Mouse (Mus musculus): ENCODE results near the gene Cfap45. TPM values are rescaled to one million over a fixed set of nuclear protein-coding genes. Genes with fewer than 3 reads are reported as not detected.

The Cfap45 gene
- total and polyA plus RNA-seq, 3 experiments: 0.40 TPM; not detected in 2

DNA sequence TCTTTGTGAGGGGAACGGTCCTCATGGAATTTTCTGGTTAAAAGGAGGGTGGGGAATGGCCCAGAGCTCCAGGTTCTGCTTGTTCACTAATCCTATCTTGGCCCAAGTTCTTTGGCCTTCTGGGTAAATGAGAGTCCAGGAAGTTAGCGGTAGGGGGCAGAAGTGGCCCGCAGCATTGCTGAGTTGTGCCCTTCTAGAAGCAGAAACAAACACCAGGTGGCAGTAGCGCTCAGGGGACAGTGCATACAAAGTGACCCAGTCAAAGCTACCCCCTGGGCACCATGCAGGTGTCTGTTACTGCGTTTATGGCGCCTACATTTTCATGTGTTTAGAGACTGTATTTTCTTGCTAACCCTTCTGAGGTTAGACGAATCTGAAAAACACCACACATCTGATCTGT, 8.1 kb downstream of the Cfap45 start (continued):
- no peak for TF ChIP-seq TCF12 (IDR thresholded peaks at IDR 0.05; ENCODE audit: low read depth, low read length)
- no peak for TF ChIP-seq ZNF384 (IDR thresholded peaks at IDR 0.05; ENCODE audit: low read depth, low read length)
- TF ChIP-seq ZKSCAN1 (IDR thresholded peaks at IDR 0.05; ENCODE audit: low read depth, low read length): no peak
- TF ChIP-seq MAZ (IDR thresholded peaks at IDR 0.05; ENCODE audit: low read depth, low read length): no peak
- TF ChIP-seq MAFK (IDR thresholded peaks at IDR 0.05; ENCODE audit: borderline replicate concordance, low read depth, low read length): no peak
- no peak for TF ChIP-seq EP300 (IDR thresholded peaks at IDR 0.05; ENCODE audit: low read depth in 1 of 2, low read length in 2 of 2)
- peak; percentile 70 for TF ChIP-seq ZC3H11A (IDR thresholded peaks at IDR 0.05; ENCODE audit: low read depth, low read length)
- no peak for TF ChIP-seq POLR2AphosphoS2 (IDR thresholded peaks at IDR 0.05; ENCODE audit: low read length)
- TF ChIP-seq POLR2AphosphoS5 (IDR thresholded peaks at IDR 0.05; ENCODE audit: borderline replicate concordance, low read depth, low read length): no peak
- no peak for TF ChIP-seq MEF2A (IDR thresholded peaks at IDR 0.05; ENCODE audit: extremely low read depth, insufficient replicate concordance, low read depth, low read length, poor library complexity, severe bottlenecking)

DNA sequence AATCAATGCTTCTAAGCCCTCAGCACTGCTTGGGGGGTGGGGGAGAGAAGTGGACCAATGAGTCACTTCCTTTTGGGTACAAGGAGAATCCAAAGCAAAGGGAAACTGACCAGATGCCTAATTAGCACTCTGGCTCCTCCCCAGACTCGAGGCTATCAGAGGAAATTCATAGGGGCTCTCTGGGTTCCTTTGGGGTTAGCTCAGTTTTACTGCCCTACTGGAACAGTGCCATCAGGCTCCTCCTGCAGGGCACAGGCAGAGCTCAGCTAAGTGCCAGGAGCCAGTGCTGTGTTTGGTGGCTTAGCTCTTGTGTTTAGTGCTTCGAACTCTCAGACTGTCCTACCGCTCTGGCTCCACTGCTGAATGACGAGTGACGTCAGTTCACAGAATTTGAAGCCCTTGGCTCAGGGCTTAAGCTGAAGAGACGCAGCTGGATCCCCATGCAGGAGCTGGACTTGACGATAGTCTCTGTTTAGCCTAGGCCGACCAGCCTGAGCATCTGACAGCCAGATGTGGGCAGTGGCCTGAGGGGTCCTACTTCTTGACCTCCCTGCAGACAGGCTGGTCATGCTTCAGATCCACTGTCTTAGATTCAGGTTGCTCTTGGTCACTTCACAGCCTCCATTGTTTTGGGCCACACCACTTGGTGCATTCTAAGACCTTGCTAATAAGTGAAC, 10.1 kb downstream of the Cfap45 start:
- H3K9ac ChIP-seq (ENCODE audit: control insufficient read depth, low read depth, low read length, poor library complexity, severe bottlenecking): no peak overlapping the region
- peaks cover 3 to 15% of the 10 kb centered on the region in 2 experiments for H3K4me1 ChIP-seq (ENCODE audit: control insufficient read depth in 1 of 2, insufficient read depth in 2 of 2, low read length in 2 of 2)
- TF ChIP-seq MXI1 (IDR thresholded peaks at IDR 0.05; ENCODE audit: low read depth, low read length) (no peak), POLR2AphosphoS2 (IDR thresholded peaks at IDR 0.05; ENCODE audit: low read length) (no peak), RCOR1 (IDR thresholded peaks at IDR 0.05; ENCODE audit: low read depth, low read length) (no peak), NRF1 (IDR thresholded peaks at IDR 0.05; ENCODE audit: insufficient read depth, low read depth, low read length, poor library complexity, severe bottlenecking) (no peak), MAZ (IDR thresholded peaks at IDR 0.05; ENCODE audit: low read depth, low read length) (no peak), ZC3H11A (IDR thresholded peaks at IDR 0.05; ENCODE audit: low read depth, low read length) (no peak), KAT2A (conservative IDR thresholded peaks at IDR 0.05; ENCODE audit: low read depth, low read length) (no peak), POLR2A (IDR thresholded peaks at IDR 0.05; ENCODE audit: control insufficient read depth in 1 of 2, insufficient read depth in 1 of 2, low read depth in 1 of 2, low read length in 2 of 2, poor library complexity in 1 of 2) (no peak), SIN3A (IDR thresholded peaks at IDR 0.05; ENCODE audit: low read length) (no peak), MYB (IDR thresholded peaks at IDR 0.05; ENCODE audit: low read depth, low read length) (no peak), CHD1 (IDR thresholded peaks at IDR 0.05; ENCODE audit: low read depth, low read length) (no peak), TCF12 (IDR thresholded peaks at IDR 0.05; ENCODE audit: low read depth, low read length) (no peak), MEF2A (IDR thresholded peaks at IDR 0.05; ENCODE audit: extremely low read depth, insufficient replicate concordance, low read depth, low read length, poor library complexity, severe bottlenecking) (no peak), USF1 (IDR thresholded peaks at IDR 0.05; ENCODE audit: low read depth, low read length) (no peak), ELF1 (IDR thresholded peaks at IDR 0.05; ENCODE audit: low read depth, low read length) (no peak), GATA1 (IDR thresholded peaks at IDR 0.05; ENCODE audit: low read depth, low read length) (no peak), ZNF384 (IDR thresholded peaks at IDR 0.05; ENCODE audit: low read depth, low read length) (no peak), ZMIZ1 (IDR thresholded peaks at IDR 0.05; ENCODE audit: low read depth, low read length) (no peak)
- DNase-seq (ENCODE audit: low read depth, low spot score): no peak
- H3K27ac ChIP-seq (ENCODE audit: control insufficient read depth, low read depth, low read length): no peak overlapping the region
- H3K9me3 ChIP-seq (replicated peaks; ENCODE audit: insufficient read depth, low read length): no peaks in the 10 kb centered on the region
- peaks cover 3 to 7% of the 10 kb centered on the region in 2 experiments; a peak in 3 of 4 replicates for H3K27me3 ChIP-seq (ENCODE audit: control insufficient read depth in 1 of 2, insufficient read depth in 2 of 2, low read length in 2 of 2)
- H3K4me3 ChIP-seq (ENCODE audit: control insufficient read depth in 1 of 2, insufficient read depth in 1 of 2, low read depth in 2 of 2, low read length in 2 of 2): no peak overlapping the region
- H3K79me2 ChIP-seq (ENCODE audit: control insufficient read depth, insufficient read depth, low read length, poor library complexity): no peaks in the 10 kb centered on the region
- H3K36me3 ChIP-seq (ENCODE audit: control insufficient read depth in 1 of 2, insufficient read depth in 2 of 2, low read length in 2 of 2): peaks cover 0 to 10% of the 10 kb centered on the region in 2 experiments; a peak in 2 of 4 replicates
